Mouse (Mus musculus) kidney, postnatal 25 days (tissue): ENCODE results near the gene Ifitm1.

Source experiments
- DNase-seq, 2 experiments: peaks; one replicate each; pipeline ENCODE4 v3.0.0; 2021; ENCODE audit warnings: mixed read lengths in 2 of 2

Ifitm1 gene

GRCm38 (mm10) chr7:140981704-140982103, 14.7 kb downstream of the Ifitm1 start:
- DNase-seq = no peak

- DNase-seq = no peak
Measured at GRCm38 (mm10) chr7:140982971-140983370, 15.9 kb downstream of the Ifitm1 start.

DNA sequence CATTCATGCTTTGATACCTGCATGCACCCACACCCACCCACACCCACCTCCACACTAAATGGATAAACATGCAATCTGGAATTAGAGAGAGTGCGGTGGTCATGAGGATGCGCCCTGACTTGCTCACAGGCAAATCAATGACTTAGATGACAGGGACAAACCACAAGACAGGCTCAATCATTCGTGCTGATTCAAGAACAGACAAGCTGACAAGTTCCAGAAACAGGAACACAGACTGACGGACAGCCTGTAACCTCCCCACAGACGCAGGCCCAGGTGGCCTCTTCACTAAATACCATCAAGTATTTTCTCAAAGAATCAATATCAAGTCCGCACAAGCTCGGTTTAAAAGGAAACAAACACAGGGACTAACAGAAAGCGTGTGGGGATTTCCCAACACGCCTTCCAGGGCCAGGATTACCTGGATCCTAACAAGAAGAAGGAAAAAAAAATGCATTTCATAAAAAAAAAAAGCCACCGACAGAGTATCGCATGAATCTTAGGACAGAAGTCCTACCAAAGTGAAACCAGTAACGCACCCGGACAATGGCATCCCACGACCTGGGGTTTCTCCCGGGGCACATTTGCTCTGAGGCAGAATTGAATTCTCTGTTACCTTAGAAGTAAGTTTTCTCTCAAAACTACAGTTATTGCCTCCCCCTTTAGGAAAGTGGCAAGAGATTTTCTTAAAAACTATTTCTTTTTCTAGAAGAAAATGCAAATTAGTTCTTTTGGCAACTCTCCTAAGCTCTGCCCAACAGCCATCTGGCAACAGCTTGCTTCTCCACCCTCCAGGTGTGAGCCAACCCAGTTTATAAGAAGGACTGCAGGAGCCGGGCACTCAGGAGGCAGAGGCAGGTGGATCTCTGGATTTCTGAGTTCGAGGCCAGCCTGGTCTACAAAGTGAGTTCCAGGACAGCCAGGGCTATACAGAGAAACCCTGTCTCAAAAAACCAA, 20.4 kb downstream of the Ifitm1 start:
- no peak for DNase-seq

GRCm38 (mm10) chr7:140989022-140989421, 22.0 kb downstream of the Ifitm1 start:
- DNase-seq = no peak

DNA sequence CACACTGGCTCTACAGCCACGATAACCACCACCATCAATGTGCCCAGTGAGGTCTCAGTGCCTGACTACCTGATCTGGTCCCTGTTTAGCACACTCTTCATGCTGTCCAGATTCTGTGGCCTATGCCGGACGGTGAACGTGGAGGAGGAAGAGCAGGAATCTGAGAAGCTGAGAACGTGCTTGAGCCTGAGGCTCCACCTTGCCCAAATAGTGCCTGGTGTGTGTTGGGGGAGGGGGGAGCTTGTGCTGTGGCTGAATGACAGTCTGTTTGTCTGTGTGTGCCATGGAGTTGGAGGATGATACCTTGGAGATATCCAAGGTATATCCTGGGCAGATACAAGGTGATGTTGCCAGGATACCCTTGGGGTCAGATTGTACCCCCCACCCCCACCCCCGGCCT, 23.2 kb downstream of the Ifitm1 start:
- no peak for DNase-seq

DNA sequence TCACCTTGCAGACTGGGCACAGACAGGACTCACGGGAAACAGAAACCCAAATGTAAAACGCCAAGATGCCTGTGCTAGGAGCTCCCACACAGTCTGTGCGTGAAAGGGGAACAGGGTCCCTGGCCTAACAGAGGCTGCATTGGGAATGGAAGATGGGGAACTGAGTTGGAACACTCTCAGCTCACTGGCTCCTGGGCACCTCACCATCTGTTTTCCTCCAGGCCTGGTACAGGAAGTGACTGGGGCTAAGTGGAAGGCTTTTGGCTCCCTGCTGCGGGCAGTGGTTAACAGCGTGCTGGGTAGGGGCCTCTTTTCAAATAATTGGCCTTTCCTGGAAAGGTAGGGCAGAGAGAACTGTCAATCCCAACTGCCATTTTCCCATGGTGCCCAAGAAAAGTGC, 23.6 kb downstream of the Ifitm1 start:
- no peak for DNase-seq

GRCm38 (mm10) chr7:140991117-140991689, 24.2 kb downstream of the Ifitm1 start:
- DNase-seq = no peak

GRCm38 (mm10) chr7:140997817-140998216, 30.8 kb downstream of the Ifitm1 start:
- DNase-seq = no peak

- no peak for DNase-seq
Measured at GRCm38 (mm10) chr7:140998853-140999700, 32.1 kb downstream of the Ifitm1 start.

- DNase-seq = no peak
Measured at GRCm38 (mm10) chr7:141000881-141001708, 34.1 kb downstream of the Ifitm1 start.

- no peak for DNase-seq
Measured at GRCm38 (mm10) chr7:141003248-141004010, 36.4 kb downstream of the Ifitm1 start.

- DNase-seq = no peak
Measured at GRCm38 (mm10) chr7:141006446-141006845, 39.4 kb downstream of the Ifitm1 start.

DNA sequence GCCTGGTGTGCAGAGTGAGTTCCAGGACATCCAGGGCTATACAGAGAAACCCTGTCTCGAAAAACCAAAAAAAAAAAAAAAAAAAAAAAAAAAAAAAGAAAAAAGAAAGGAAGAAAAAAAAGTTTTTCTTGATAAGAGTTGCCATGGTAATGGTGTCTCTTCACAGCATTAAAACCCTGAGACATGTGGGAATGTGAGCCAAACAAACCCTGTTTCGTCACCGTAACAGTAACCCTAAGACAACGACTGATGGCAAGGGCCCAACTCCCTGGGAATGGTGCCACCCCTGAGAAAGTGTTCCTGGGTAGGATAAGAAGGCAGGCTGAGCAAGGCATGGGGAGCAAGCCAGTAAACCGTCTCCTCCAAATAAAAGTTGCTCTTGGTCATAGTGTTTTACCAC, 39.9 kb downstream of the Ifitm1 start:
- DNase-seq = no peak

DNA sequence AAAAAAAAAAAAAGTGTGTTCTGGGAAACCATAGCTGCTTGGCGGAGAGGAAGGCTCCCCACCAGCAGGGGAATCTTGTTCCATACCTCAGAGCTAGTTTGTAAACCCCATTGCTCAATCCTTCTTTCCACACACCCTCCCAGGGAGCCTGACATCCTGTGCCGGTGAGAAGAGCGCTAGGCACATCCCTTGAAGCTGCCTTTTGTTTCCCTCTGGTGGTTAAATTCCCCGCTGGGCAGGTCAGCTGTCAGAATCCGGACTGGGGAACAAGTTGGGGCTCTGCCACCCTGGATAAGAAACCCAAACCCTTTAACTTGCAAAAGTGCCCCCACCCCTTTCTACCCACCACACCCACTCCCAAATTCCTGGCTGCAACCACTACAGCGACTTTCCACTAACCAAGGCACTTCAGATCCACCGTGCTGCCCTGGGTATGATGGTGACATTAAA, 41.3 kb downstream of the Ifitm1 start:
- DNase-seq = peak in 1 of 2 experiments; percentile 32

GRCm38 (mm10) chr7:141008938-141009660, 42.1 kb downstream of the Ifitm1 start:
- peak; percentile 87 to 90 for DNase-seq

DNA sequence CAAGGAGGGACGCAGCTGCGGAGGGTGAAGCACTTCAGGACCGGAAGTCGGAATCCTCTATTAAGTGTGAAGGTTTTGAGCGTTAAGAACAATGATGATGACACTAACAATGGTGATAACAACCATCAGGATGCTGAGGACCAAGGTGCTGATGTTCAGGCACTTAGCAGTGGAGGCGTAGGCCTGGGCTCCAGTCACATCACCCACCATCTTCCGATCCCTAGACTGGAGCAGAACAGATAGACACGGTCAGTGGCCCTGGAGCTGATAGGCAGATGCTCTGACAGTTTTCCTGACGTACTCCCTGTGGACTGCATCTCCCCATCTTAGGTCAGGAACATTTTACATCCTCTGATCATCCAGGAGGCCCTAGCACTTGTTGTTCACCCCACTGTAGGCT, 42.6 kb downstream of the Ifitm1 start:
- no peak for DNase-seq

DNA sequence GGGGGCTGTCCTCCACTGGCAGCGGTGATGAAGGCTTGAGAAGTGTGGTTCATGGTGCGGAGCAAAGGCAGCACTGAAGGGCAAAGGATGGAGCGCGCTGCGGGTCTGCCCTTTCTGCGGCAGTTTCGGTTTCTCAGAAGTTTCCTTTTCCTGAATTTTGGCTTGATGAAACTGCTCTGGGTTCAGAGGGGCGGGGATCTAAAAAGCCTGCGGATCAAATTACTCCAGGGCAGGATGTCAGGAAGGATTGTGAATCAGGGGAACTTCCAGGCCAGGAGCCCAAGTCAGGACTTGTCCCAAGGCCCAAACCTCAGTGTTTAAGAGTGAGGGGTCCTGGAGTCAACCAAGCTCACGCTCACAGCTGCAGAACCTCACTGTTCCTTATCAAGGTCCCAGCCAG, 43.6 kb downstream of the Ifitm1 start, which contains the start of gene Ifitm3:
Gene Ifitm3 (minus strand): TSS at position 178 of the 400 bp plus-strand sequence.
- DNase-seq = peak; percentile 73 to 76

GRCm38 (mm10) chr7:141011238-141011770, 44.3 kb downstream of the Ifitm1 start:
- DNase-seq = no peak

DNA sequence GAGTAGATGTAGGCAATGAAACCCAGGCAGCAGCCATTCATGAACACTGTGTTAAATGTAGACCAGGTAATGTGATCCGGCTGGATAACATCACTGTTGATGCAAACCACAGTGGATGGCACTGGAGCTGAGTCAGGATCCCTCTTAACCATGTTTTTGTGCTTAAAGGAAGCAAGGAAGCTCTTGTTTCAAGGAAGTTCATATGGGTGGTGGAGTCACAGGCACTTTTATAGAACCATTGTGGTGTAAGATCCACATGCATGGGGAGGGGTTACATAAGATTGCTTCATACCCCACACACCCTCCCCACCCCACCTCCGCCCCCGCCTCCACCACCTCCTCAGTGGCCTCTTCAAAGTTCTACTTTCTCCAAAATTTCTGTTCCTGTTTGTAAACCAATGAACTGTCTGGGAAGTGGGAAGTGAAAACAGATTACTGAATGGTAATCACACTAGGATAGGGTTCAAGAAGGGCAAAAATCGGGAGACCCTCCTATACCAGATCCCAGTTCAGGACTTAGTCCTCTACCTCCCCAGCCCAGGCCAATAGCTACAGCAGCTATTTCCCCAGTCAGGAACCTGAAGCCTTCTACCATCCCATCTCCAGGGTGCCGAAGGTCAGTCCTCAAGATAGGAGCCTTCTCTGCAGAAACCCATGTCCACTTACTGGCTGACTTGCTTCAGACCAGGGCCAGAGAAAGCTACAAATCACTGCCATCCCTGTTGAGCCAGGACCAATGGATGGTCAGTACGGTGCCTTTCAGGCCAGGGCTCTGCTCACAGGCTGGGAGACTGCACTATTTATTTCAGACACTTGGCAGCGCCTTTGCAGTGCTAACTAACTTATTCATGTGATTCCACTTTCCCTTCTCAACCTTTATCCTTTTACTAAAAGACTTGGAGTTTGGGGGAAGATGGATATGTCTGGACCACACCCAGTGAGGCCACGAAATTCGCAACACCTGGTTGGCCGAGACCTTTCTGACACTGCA, 50.0 kb downstream of the Ifitm1 start:
- DNase-seq = no peak
